Mouse (Mus musculus) thymus, postnatal 25 days (tissue): ENCODE results near the gene Carns1.

Source experiments
- DNase-seq: peaks from one replicate; pipeline ENCODE4 v3.0.0; 2022

Gene Carns1

DNA sequence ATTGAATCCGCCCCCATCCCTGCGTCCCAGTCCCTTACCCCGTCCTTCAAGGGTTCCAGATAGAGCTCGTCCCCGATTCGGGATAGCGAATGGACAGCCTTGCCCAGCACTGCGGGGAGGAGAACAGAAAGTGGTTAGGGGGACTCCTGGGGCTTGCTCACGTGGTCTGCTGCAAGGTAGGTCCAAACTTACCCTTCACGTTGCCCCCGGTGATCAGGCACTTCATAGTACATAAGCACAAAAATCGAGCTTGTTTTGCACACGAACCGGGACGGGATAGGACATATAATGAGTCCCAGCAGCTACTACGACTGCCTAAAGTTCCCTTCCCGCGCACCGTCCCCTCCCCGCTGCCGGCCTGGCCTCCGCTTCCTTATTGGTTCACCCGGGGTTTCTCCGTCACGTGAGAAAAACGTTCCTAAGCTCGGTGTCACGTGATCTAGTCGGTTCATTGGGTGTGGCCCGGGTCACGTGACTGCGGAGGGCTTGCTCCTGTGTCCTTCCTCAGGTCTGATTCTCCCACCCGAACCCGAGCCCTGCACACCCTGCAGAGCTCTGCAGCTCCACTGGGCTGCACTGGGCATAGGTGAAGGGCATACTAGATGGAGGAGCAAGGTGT lies 26.1 kb upstream of the Carns1 start, which contains the start of gene Rad9a:
Gene Rad9a (minus strand): TSS at position 372 of the 619 bp plus-strand sequence.
- DNase-seq, result peak; percentile 96

DNA sequence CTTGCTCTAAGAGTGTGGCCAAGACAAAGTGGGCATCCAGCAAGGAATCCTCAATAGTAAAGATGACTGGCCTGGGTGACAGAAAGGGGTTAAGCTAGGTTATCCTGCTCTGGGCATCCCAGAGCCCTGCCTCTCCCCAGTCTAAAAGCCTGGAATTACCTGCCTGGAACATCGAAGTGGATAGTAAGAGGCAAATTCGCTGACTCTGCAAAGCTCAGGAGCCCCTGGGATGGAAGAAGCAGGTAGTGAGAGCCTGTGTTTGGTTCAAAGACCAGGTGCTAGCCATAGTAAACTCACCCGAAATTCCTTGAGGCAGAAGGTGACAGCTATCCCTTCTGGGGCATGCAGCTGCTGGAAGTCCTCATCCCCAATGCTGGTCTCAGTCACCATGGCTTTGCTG lies 21.9 kb upstream of the Carns1 start:
- no peak for DNase-seq

DNA sequence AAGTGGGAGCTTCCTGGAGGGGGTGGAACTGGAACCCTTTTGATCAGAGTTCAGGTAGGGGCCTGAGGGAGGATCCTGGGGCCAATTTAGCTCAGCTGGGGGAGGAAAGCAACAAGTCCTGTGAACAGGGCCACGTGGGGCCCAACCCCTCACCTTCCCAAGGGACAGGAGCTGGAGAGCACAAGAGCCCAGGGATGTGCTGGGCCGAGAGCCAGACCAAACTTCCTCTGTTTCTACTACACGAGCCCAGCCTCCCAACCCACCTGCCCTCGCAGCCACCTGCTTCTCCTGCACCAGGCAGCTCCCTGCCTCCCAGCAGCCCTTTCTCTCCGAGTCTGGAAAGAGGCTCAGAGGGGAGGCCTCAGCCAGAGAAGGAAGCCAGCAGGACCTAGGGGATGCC lies 21.3 kb upstream of the Carns1 start:
- DNase-seq, result no peak

DNA sequence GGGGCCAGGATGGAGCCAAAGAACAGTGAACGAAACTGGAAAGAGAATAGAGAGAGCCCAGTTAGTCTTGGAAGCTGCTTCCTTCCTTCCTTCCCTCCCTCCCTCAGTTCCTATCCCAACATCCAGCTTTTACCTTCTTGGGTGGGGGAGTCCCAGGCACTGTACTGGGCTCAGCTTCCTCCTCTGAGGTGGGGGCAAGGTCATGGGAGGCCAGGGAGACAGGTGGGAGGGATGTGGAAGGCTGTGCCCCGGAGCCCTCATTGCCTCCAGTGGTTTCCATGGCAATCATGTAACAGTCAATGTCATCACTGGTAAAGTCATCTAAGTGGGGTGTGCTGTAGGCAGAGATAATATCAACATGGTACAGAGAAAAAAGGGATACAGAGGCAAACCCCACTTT lies 20.8 kb upstream of the Carns1 start:
- no peak for DNase-seq

DNA sequence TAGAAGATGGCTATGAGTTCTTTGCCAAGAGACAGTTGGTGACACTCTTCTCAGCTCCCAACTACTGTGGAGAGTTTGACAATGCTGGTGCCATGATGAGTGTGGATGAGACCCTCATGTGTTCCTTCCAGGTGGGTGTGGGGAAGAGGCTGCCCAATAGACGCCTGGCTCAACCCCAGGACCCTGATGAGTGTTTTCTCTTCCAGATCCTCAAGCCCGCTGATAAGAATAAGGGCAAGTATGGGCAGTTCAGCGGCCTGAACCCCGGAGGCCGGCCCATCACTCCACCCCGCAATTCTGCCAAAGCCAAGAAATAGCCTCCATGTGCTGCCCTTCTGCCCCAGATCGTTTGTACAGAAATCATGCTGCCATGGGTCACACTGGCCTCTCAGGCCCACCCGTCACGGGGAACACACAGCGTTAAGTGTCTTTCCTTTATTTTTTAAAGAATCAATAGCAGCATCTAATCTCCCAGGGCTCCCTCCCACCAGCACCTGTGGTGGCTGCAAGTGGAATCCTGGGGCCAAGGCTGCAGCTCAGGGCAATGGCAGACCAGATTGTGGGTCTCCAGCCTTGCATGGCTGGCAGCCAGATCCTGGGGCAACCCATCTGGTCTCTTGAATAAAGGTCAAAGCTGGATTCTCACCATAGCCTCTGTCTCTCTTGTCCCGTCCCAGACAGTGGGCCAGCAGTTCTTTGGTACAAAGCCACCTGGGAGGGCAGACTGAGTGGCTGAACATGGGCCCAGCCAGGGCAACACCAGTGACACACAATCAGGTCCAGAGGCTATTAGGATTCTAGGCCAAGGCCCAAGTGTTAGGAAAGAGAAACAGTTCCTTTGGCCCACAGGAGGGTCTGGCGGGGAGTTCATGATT lies 19.7 kb upstream of the Carns1 start:
- DNase-seq, result no peak

DNA sequence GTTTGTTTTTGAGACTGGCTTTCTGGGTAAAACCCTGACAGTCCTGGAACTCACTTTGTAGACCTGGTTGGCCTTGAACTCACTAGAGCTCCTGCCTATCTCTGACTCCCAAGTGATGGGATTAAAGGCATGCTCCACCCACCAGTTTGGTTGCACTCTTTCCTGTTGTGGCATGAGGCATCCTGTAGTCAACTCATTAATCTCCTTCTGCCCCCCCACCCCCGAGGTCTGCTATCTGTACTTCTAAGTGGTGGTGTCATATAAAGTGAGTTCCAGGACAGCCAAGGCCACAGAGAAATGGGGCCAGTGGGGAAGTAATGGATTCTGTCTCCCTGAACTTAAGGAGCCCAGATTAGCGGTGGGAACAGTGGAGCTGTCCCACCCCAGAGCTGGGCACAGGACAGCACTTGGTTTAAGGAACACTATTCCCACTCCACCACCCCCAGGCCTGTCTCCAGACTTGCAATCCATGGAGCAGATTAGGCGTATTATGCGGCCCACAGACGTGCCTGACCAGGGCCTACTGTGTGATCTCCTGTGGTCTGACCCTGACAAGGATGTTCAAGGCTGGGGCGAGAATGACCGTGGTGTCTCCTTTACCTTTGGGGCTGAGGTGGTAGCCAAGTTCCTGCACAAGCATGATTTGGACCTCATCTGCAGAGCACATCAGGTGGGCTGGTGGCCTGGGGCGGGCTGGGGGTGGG lies 18.9 kb upstream of the Carns1 start:
- no peak for DNase-seq

DNA sequence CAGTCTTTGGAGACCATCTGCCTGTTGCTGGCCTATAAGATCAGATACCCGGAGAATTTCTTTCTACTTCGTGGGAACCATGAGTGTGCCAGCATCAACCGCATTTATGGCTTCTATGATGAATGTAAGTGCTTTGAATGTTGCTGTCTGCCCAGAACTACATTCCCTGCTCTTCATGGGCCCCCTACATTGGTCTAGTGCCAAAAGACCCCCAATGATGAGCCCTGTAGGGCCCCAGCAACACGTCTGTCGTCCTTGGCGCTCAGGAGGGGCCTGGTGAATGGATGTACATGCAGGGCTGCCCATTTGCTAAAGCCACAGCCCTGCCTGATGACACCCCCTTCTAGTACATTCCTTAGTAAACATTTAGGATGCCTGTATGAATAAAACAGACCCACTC lies 17.9 kb upstream of the Carns1 start:
- DNase-seq, result no peak

DNA sequence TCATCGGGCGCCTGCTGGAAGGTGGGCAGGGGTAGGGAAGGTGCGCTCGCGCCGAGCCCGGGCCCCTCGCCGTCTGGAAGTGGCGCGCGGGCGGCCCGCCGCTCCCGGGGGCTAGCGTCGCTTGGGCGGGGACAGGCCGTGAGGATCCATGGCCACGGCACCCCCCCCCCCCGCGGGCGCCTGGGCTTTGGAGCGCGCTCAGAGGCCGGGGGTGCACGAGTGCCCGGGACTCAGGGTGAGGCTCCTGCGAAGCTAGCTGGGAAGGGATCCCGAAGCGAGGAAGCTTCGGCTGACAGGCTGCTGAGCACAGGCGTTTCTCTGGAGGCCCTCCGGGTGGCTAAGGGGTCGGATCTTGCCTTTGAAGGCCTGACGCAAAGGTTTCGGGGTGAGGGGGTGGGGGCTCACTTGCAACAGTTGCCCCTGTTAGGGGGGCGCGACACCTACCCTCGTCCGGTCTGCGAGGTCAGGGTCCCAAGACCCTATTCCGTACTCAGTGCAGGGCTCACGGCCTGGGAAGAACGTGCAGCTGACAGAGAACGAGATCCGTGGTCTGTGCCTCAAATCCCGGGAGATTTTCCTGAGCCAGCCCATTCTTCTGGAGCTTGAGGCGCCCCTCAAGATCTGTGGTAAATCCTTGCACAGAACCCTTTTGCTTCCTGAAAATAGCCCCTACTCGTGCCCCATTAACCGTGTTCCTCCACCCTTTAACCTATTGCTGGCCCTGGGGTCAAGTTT lies 17.1 kb upstream of the Carns1 start:
- DNase-seq, result peak; percentile 33

DNA sequence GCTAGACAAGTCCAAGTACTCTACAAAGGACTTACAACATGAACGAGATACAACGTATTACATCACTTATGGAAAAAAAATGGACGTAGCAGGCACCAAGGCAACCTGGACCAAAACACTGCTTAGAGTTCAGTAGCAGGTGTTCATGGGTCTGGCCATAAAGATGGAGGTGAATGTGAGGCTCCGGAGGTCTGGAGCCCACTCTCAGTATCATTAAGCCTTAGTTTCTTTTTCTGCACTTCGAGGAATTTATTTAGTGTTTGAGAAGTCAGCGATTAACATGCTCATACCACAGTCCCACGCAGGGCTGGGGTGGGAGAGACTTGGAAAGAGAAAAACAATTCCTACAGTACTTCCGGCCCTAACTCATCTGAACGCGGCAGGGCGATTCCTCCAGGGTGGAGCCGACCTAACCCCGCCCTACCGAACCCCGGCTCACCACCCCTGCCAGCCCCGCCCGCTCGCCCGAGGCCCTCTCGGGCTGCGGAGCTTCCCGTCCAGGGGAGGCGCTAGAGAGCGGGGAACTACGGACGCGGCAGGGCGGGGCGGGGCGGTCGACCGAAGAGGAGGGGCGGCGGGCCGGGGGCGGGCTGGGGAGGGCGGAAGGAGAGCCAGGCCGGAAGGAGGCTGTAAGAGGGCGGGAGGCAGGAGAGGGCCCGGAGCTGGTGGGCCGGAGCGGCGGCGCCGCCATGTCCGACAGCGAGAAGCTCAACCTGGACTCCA lies 16.4 kb upstream of the Carns1 start, which contains the start of gene Ppp1ca:
Gene Ppp1ca (plus strand): TSS at position 538 of the 723 bp plus-strand sequence.
- DNase-seq, result peak; percentile 99

DNA sequence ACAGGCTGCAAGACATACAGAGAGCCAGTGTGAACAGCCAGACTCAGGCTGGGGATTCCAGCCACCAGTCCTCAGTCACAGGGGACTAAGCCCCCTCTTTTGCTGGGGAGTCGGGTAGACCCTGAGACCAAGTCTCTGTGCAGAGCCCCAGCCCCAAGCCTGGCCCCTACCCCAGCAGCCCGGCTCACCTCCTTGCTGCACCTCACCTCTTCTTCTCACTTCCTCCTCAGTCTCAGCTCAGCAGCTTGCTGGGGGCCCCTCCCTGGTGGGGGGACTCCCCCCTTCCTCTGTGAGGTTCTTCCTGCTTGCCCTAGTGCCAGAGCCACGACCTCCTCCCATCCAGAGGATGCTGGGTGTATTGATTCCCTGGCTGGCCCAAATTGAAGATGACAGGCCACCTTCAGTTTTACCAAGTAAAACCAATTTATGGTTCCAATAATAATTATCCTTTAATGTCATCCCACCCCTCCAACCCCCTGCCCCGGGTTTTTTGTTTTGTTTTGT lies 15.6 kb upstream of the Carns1 start, which contains the start of gene Tbc1d10c:
Gene Tbc1d10c (minus strand): TSS at position 454 of the 504 bp plus-strand sequence.
- peak; percentile 92 for DNase-seq

DNA sequence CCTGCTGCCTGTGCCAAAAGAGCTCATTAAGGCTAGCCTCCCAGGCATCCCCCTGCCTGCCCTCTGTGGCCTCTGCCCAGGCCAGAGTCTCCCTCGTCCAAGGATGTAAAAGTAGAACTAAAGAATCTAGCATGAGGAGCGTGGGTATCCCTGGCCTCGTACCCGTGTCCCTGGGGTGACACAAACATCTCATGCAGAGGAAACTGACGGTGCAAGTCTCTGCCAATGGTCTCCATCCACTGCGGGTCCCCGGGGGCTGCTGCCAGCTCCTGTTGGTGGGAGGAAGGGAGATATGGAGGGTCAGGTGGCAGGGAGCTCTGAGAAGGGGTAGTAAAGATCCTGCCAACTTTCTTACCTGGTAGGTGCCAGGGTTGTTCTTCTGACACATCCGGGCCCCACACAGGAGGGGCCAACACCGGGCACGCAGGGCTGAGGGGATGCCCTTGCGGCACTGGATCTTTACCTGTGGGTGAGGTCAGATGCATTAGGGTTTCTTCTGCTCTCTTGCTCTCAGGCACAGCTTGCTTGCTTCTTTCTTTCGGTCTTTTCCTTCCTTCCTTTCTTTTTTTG lies 13.9 kb upstream of the Carns1 start:
- peak; percentile 52 for DNase-seq

DNA sequence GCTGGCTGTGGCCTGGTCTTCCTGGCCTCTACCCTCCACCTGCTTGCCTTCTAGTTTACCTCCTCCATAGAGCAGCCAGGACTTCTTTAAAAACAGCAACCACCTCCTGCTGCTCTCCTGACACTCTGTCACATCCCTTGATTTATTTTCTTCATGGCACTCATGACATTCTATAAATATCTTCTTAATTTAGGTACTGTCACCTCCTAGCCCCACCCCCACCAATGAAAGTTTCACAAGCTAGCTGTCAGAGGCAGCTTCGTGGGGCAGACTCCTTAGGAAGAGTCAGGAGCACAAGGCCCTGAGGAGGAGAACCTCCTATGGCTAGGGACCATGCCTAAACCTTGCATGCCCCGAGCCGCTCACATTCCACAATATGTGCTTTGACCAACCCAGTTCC lies 12.0 kb upstream of the Carns1 start:
- no peak for DNase-seq

DNA sequence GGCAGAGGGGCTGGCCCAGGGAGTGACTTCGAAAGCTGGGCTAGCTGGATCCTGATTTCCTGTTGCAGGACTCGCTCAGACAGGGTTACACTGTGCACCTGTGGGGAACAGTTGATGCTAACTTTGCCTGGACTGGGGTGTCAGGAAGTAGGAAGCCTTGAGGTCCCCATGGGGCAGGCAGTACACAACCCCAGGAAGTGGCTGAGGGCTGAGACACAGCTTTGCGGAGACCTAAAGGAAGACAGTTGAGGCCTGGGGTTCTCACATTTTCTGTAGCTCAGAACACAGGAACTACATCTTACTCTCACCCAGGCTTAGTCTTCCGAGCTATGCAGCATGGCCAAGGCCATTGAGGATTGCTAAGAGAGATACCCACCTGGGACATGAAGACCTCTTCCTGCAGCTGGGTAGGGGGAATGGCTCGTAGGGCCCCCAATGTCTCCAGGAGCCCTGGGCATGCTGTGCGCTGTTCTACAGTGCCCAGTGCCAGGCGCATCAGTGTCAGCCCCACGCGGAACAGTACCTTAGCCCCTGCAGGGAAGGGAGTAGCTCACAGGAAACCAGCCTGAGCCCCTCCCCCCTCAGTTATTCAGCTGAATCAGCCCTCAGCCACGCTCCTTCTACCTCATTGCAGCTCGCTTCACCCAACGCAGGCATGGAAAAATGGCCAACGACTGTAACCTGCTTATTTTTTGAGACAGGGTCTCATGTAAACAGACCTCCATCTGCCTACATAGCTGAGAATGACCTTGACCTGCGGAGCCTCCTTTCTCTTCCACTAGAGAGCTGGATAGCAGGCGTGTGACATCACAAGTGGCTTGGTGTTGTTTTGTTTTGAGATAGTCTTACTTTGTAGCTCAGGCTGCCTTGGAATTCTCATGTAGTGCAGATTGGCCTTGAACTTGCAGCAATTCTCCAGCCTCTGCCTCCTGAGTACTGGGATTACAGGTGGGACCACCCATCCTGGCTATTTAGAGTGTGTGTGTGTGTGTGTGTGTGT lies 10.0 kb upstream of the Carns1 start:
- peak; percentile 88 for DNase-seq

DNA sequence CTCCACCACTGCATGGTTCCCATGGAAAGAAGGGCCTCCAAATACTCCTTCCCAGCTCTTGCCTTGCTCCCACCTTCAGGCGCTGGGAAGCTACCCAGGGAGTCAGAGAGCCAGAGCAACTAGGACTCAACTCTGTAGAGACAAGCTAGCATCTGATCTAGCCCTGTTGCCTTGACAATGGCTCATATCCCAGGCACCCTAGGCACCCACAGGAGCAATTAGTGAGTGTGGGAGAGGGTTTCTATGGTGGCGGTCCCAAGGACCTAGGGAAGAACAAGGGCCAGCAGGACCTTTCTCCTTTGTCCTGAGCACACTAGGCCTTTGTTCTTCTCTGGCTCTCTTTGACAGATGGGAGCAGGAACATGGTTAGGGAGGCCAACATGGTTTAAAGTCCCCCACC lies 8.4 kb upstream of the Carns1 start:
- no peak for DNase-seq

DNA sequence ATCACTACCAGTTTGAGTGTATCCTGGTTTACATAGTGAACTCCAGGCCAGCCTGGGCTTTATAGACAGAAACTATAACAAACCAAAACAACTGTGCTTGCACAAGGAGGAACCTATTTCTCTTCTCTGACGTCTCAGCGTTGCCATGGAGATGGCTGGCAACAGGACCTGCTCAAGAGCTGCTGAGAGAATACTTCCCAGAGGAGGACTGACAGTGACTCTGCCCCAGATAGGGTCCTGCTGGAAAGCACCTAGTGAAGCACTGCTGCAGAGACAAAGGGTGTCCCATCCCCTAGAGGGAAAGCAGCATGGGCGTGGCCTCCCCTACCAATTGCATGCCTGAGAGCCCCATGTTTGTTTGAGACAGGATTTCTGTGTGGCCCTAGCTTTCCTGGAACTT lies 6.6 kb upstream of the Carns1 start:
- peak; percentile 41 for DNase-seq

DNA sequence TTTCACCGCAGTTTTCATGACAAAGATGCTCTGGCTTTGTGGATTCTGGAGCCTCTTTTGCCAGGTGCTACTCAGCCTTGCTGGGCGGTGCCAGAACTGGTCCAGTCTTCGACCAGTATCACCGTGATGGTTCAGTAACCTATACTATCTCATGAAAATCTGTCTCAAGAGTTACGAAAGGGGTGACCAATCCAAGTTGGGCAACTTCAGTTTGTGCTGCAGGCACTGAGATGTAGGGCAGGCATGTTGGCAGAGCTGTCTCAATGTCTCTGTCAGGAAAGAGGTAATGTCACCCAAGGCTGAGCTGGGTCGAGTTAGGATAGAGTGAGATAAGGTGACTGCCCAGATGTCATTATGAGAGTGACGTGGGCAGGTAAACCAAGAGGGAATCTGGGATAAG lies 5.1 kb upstream of the Carns1 start:
- DNase-seq, result no peak

DNA sequence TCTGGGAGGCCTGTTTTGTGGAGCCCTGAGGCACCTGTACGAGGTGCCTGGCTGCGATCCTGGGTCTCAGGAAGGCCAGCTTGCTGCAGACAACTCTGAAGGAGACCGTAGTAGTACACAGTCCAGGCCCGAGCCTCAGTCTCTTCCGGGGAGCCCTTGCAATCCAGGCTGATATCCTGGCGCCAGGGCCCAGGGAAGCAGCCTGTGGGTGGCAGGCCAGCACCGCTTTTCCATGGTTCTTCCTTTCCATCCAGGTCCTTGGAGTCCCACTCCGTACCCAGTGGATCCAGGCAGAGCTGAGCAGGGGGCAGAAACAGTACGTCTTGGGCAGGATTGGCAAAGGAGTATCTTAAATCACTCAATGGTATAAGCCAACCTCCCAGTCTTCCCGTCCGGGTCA lies 2.4 kb downstream of the Carns1 start:
- DNase-seq, result no peak

DNA sequence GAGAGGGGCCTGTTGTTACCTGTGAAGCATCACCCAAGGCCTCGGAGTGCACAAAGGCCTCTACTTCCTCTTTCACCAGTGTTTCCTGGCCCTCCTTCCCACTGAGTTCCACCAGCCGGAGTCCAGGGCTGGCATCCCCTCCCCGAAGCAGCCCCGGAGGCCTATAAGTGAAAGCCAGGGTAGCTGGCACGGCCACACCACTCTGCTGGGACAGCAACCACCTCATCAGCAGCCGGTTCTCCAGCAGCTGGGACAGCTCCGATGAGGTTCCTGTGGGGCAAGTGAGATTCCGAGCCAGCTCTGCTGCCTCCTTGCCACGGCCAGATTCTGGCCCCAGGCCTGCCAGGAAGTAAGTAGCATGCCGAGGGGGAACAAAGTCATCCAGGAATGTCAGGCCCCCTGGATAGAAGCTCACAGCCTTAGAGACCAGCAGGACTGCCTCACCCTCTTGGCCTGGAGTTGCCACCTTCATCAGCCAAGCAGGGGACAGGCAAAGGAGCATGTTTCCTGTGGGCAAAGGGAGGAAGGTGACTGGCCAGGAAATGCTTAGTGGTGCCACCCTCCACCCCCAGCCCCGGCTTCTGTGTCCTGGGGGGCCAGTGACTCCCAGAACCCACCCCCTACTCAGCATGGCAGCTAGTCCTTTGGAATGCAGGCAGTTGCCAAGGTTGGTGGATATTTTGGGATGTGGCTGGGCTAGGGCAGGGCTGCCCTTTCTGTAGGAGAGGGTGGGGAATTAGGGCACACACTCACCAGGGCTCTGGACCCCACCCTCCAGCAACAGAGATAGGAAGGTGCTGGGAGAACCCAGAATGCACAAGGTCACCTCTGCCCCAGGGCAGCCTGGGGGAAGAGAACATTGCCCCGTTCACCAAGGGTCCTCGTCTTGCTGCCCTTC lies 3.6 kb downstream of the Carns1 start:
- peak; percentile 27 for DNase-seq

DNA sequence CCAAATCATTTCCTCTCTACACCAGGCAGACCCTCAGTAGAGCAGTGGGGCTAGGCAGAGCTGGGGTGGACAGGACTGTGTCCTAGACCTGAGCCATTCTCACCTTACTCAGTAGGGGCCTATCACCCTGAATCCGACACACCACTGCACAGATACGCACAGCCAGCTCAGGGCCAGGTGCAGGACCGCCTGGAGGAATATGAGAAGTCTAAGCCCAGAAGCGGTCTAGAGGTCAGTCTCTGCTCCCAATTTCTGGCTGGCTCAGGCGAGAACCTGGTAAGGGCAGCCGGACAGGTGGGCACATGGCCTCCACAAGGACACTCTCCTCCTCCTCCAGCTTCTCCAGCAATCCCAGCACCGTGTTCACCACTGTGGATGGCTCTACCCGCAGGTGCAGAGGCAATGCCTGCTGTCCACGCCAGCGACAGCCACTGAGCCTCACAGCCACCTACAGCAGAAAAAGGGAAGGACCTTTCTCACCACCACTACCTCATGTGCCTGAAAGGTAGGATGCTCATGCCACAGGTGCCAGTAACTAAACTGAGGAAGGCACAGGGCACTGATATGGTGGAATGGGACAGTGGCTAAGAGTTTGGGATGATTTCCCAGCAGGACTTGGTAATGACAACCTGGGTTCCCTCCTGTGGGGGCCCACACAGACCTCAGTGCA lies 4.4 kb downstream of the Carns1 start:
- no peak for DNase-seq
